Mouse (Mus musculus) WW6 (cell line): ENCODE results near the gene Ap2s1.
A peak's percentile ranks its signal among the peaks of the same experiment; 100 is the strongest.
"Not testable (repeated sequence)": the region's sequence is repeated elsewhere in the genome, so short reads cannot be mapped to it uniquely, and the experiment has no call there.

Source experiments
- DNase-seq: peaks from one replicate; pipeline ENCODE4 v3.0.0-alpha.2; 2013; ENCODE audit warnings: low read depth, low spot score

Gene Ap2s1

DNA sequence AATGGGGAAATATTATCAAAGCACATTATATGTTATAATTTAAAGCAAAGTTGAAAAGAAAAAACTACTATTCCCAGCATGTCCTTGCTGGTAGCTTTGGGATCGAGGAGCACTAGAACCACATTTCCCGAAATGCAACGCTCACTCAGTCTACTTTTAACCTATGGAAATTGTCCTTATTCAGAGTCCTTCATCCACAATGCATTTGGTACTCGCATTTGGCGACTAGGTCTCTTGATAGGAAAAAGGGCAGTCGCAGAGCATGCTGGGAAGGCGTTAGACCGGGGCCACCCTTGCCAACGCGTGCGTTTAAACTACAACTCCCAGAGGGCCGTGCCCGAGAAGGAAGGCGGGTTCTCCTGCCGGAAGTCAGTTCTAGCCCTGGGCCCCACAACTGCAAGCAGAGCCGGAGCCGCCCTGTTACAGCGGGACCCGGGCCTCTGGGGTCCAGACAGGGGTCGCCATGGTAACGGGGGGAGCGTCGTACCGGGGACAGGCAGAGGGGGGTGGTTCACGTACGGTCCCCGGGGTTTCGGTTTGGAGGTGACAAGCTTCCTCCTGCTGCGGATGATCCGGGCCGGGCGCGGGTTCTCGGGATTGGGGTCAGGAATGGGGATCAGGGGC is at the start of gene Ap2s1:
Gene Ap2s1 (plus strand): TSS at position 338 of the 624 bp plus-strand sequence.
- DNase-seq, result peak; percentile 96

DNA sequence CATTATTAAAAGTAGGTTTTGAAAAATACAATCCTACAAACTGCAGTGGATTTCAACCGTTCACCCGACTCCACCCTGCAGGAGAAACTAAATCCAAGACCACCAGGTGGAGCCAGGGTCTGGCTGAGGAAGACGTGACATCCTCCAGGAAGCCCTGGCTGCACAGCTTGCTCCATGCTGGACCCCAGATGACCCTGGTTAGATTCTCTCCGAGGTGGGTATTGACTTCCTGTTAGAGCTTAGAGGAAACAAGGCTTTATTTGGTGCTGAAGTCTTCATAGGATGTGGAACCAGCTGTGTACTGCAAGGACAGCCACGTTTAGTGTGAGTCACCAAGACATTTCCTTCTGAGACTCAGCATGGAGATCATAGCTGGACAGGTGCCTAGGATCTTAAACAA is 49.0 kb upstream of the Ap2s1 start:
- no peak for DNase-seq

DNA sequence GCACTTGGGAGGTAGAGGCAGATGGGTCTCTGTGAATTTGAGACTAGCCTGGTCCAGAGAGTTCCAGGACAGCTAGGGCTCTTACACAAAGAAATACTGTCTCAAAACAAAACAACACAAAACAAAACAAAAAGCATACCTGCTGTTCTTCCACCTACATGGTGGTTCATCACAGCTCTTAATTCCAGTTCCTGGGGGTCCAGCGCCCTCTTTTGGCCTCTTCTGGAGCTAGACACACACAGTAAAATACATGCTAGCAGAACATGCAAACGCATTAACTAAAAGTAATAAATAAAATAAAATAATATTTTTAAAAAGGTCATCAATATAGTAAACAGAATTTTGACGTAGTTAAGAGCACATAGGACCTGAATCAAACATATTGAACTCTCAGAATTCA is 43.2 kb upstream of the Ap2s1 start:
- DNase-seq, result no peak

DNA sequence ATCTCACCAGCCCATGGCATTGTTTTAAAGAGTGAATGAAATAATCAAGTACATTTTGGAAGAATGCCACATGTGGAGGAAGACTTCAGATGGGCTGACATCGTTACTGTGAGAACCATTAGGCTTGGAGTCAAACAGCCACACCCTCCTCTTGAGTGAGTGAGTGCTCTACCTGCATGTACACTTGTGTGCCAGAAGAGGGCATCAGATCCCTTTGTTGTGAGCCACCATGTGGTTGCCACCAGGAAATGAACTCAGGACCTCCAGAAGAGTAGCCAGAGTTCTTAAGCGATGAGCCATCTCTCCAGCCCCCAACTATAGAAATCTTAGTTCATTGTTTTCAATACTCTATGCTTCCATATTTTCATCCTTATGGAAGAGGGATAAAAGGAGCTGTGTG is 39.2 kb upstream of the Ap2s1 start:
- DNase-seq, result peak; percentile 53

DNA sequence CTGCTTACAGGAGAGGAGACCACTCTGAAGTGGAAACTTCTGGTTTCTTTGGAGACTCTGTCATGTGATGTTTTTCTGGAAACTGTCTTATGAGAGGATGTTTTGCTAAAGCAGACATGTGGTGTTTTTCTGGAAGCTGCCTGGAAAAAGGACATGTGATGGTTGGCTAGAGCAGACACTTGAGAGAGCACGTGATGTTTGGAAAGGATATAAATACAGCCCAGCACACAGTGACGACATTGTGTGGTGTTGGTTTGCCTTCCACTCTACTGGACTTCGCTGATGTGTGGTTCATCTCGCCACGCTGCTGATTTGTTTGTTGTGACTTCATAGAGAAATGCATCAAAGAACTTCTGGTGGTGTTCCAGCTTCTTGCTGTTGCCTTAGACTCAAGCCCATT is 37.6 kb upstream of the Ap2s1 start:
- DNase-seq, result no peak

DNA sequence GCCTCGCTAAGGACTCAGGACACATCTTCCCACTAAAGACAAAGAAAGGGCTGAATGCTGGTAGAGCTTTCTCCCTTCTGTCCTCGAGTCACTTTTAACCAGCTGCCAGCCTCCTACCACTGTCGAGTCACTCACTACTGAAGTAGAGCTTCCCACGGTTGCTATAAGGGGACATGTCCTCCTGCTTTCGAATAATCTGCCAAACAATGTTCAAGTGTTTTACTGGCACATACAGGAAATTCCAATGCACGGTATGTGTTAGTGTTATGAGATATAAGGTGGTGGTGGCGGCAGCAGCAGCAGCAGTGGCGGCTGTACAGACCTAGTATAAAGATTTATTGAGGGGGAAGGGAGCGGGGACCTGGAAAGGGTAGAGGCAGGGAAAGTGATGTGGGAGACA is 31.8 kb upstream of the Ap2s1 start:
- no peak for DNase-seq

DNA sequence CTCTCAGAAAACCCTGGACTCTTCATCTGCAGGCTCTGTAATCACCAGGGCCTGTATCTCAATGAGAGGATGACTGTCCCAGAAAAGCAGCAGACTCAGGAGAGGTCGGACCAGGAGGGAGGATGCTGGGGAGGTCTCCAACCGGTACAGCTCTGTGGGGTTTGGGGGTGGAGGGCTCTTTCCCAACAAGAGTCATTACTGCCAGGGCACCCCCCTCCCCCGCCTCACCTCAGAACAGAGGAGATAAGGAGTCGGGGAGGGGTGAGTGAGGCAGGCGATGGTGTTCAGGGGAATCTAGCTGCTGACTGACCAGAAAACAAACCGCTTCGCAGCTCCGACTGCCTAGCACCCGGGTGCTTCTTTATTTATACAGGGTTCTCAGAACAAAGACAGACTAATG is 30.0 kb upstream of the Ap2s1 start:
- no peak for DNase-seq

DNA sequence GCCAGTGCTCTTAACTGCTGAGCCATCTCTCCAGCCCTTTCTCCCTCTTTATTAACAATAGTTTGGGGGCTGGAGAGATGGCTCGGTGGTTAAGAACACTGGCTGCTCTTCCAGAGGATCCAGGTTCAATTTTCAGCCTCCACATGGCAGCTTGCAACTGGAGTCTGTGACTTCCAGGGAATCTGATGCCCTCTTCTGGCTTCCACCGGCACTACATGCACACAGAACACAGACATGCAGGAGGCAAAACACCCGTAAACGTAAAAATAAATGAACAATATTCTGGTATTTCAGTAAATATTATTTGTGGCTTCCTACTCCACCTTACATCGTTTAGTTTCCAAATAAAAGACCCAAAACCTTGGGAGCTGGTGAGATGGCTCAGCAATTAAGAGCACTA is 27.6 kb upstream of the Ap2s1 start:
- DNase-seq, result no peak

DNA sequence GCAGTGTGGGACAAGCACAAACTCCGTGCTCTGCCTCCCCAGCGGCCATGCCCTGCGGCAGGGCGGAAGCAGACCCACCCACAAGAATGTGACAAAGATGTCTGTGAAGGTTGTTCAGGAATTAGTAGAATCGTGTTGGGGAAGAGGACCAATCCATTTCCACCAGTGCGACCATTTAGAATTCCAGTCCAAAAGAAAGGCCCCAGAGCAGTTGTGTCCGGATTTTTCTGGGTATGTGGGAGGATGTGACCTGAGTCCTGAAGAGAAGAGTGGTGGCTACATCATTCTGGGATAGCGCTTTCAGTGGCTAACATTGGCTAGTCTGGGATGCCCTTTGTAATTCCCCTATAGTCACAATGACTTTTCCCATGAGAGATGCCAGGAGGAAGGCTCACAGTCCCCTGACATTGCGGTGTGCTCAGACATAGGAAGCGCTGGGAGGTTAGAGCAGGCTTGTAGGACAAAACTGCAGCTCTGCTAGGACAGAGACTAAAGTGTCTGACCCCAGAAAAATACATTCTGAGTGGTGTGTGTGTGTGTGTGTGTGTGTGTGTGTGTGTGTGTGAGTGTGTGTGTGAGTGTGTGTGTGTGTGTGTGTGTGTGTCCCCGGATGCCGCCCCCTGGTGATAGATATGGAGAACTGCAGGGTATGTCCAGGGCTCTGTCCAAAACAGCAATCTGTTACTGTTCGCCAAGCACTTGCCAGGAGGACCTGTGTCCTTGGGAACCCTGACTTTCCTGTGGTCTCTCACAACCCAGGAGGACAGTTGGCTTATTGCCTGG is 25.4 kb upstream of the Ap2s1 start:
- DNase-seq, result no peak

DNA sequence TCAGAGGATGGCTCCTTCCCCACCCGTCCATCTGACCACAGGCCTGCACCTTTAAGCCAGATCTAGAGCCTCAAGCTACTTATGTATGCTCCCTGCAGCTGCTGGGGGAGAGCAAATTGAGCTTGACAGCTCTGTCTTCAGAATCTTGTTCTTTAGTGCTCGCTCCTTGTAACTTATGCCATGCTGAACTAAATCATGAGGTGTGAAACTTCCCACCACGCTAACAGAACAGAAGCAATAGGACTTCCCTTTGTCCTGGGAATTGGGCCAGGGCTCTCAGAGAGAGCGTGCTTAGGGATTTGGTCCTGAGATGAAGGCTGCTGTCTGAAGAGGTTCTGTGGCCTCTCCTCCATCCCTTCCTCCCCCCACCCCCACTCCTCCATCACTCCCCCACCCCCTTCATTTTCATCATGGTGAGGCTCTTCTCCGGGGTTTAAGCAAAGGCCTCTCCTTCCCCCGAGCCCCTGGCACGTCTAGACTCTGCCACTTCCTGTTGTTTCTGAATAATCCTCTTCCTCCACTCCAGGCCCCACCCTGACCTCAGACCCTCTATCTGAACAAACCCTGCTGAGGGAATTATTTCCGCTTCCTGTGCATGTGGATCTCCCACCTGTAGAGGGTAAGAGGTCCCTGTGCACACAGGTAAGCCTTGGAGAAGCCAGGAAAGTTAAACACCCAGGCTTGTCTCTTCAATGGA is 21.6 kb upstream of the Ap2s1 start:
- not testable (repeated sequence) for DNase-seq

DNA sequence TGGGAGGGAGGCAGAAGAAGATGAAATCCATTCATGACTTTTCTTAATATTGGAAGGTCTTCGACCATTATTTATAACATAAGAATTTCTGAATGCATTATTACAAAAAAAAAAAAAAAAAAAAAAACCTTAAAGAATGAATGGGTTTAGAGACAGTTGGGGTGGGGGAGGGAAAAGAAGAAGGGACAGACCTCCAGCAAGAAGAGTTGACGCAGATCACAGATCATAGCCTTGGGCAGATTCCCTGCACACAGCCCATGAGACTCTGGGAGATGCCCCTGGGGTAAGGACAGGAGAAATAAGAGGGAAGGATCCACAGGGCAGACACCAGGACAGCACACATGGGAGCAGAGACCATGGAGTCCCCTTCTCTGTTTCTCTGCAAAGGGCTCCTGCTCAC is 16.6 kb upstream of the Ap2s1 start, which contains the start of gene Ceacam9:
Gene Ceacam9 (plus strand): TSS at position 301 of the 400 bp plus-strand sequence.
- DNase-seq, result no peak

DNA sequence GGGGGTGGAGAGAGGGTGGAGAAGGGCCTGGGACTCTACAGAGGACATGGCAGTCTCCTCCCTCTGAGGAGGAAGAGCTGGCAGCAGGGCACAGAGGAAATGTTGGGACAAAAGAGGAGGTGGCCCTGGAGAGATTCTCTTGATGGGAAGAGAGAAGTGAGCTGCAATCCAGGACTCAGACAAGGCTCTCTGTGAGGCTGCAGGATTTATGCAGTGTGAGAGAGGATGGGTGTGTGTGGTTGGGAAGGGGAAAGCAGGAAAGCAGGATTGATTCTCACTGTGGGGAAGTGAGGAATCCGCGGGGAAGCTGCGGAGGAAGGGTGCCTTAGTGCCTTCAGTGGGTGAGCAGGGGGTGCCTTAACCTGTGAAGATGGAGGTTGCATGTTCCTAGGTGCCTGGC is 15.7 kb upstream of the Ap2s1 start:
- not testable (repeated sequence) for DNase-seq

DNA sequence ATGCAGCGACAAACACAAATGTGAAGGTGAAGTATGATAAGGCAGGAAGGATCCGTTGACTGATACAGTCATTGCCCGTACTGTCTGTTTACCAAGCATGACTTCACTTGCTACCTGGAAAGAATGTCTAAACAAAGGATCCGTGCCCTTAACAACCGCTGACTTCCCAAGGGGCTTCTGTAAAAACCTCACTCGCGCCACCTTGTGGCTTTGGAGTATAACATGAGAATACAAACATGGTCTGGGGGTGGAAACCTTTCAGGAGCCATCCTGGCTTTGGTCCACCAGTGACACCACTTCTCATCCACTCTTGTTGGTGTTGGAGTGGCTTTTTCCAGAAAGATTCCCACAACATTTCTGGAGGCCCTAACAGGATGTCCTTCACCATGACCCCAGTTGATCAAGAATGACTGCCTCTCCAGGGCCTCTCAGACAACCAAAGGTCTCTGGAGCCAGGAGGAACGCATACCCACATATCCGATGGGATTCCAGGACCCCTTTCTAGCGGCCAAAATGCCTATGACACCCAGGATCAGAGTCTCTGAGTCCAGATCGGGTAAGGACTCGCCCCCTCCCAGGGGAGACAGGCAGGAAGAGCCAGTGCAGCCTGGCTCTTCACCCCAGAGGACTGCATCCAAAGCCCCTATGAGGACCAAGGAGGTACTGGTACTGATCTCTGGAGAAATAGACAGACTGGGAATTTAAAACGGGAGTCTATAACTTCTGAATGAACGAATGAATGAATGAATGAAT is 9.4 kb upstream of the Ap2s1 start:
- peak; percentile 71 for DNase-seq

DNA sequence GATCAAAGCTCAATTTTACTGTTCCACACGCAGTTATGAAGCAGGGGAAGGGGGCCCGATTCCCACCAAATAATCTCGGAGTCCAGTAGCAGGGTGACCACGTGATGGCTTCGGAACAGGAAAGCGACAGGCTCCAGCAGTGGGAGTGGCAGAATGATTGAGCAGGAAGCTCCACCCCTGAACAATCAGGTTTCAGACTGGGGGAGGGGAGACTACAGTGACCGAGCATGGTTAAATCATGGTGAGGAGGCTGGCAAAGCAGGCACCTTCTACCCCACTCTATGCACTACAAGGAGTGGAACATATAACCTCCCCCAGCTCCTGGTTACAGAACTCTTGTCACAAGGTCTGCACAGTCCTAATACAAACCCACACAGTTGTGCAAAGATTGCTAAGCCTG is 8.6 kb upstream of the Ap2s1 start:
- DNase-seq, result not testable (repeated sequence)

DNA sequence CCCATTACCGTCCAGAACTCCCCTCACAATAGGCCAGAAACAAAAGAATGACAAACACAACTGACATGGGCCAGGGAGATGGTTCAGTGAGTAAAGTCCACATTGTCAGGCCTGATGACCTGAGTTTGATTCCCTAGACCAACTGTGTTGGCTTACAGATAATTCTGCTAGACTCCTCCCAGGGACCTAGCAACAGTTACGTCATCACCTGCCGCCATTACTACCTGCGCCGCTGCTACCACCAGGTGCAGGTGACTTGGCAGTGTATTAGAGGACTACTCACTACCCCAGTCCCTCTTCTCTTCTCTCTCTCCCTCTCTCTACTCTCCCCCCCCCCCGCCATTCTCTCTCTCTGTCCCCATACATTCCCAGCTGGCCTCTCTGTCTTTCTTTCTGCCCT is 7.4 kb upstream of the Ap2s1 start:
- DNase-seq, result no peak

DNA sequence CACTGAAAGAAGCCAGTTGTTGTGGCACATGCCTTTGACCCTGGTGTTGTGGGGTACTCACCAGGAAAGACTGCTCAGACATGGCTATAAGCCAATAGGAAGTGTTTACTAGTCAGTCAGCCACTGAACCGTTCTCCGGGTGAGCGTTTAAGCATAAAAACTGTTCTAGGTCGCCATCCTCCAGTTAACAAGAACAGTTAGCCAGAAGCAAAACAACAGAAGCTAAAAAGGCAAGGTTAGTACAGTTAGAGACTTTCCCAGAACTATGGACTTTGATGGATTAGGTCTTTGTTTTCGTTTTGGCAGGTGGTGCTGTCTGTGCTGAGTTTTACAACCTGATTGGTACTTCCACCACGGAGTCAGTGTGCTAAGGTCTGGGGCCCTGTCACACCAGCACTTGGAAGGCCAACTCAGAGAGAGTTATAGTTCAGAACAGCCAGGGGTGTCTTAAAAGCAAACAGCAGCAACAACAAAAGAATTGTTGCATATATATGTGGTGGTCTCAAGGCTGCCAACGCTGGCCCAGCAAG is 6.3 kb upstream of the Ap2s1 start:
- no peak for DNase-seq

DNA sequence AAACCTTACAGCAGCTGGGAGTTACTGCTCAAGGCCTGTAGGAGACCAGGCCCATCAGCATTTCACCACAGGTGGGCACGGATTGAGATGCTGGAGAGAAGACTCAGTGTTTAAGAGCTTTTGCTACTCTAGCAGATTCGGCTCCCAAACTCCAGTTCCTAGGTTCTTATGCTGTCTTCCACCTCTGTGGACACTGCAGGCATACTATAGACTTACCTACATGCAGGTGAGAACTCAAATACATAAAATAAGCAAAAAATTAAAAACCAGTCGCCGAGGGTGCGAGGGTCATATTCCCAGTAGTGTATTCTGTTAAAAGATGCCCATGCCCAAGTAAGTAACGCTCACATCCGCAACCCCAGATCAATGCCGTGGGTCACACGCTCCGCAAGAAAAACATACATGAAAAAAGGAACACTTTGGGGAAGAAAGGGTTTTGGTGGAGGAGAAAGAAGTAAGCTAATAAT is 571 bp upstream of the Ap2s1 start:
- no peak for DNase-seq

DNA sequence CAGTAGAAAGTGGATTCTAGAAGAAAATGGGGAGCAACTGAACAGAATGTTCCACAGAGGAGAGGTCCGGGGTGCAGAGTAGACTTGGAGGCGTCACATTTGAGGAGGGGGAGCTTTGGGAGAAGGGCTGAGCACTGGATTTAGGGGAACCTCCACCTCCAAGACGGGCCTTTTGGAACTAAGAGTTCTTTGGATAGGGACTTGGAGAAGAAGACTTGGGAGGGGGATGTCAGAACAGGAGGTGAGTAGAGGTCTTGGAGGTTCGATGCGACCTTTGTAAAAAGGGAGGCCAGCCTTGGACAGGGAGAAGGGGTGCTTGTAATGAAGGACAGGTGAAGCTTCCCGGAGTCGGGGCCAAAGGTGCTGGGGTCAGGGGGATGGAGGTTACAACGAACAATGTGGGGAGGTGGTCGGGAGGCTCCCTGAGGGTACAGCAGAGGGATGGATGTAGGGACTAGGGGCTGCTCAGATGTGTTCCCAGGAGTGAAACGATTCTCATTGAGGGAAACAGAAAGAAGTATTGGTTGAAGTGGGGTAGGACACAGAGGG is 920 bp downstream of the Ap2s1 start:
- no peak for DNase-seq

DNA sequence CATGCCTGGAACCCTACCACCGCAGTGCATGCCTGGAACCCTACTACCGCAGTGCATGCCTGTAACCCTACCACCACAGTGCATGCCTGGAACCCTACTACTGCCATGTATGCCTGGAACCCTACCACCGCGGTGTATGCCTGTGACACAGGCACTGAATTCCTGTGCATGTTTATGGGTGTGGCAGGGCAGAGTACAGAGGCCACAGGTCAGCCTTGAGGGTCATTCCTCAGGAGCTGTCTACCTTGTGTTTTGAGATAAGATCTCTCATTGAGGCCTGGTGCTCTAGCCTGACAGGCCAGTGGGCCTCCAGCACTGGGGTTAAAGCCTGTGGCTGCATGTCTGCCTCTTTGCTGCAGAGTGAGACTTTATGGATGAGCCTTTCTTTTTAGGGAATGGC is 7.2 kb downstream of the Ap2s1 start:
- DNase-seq, result no peak

DNA sequence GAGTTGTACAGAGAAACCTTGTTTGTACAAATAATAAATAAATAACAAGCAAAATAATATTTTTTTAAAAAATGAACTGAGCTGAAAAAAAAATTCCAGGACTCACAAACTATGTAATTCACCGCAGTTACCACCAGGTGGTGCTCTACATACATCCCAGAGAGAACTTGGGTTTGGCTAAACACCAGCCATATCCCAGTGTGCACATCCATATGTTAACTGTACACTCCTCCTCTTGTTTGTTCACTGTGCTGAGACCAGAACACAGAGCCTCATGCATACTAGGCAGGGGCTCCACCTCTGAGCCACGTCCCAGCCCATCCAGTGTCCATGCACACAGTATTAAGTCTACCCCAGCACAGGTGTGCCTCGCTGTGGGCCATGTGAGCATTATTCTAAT is 7.9 kb downstream of the Ap2s1 start:
- DNase-seq, result no peak

DNA sequence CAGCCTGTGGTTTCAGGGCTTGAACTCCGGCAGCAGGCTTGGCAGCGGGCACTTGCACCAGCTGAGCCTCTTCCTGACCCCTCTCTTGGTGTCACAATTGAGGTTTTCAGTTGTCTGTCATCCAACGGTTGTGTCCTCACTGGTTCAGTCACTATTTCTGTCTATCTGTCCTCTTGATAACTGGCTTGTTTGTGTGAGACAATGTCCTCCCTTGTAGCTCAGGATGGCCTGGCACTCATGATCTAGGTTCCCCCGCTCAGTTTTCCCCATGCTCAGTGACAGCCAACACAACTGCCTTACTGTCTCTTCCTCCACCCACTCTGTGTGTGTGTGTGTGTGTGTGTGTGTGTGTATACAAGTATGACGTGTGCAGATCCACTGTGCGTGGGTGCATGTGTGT is 9.4 kb downstream of the Ap2s1 start:
- no peak for DNase-seq
